Mouse (Mus musculus) limb, embryonic 11.5 days (tissue): Measurements from ENCODE around the gene Zmiz1. TPM values are rescaled to one million over a fixed set of nuclear protein-coding genes. Genes with fewer than 3 reads are reported as not detected.

Experiments
- ATAC-seq: fragments of 200-750 bp; cut with Nextera tagmentation; 2 replicates; pipeline ENCODE4 v1.8.0; 2017; ENCODE audit warnings: low read depth; ENCODE audit not compliant: insufficient number of reproducible peaks, low FRiP score, low TSS enrichment
- DNase-seq: peaks from one replicate; pipeline ENCODE4 v3.0.0-alpha.2; 2015; ENCODE audit warnings: low spot score
- H3K27ac ChIP-seq: fragments of 300-500 bp; sonication (generic); replicated peaks from 2 replicates; pipeline ENCODE4 v1.5.1; 2014; ENCODE audit warnings: low read depth, mild to moderate bottlenecking, low read length
- H3K27me3 ChIP-seq: fragments of 300-500 bp; sonication (generic); 2 replicates; pipeline ENCODE4 v1.6.1; 2014; ENCODE audit warnings: mild to moderate bottlenecking, low read length, mixed read lengths; ENCODE audit not compliant: control insufficient read depth, insufficient read depth
- H3K36me3 ChIP-seq: fragments of 300-500 bp; sonication (generic); 2 replicates; pipeline ENCODE4 v1.6.1; 2014; ENCODE audit warnings: mild to moderate bottlenecking, low read length, moderate library complexity, mixed read lengths; ENCODE audit not compliant: control insufficient read depth, insufficient read depth
- H3K4me1 ChIP-seq: fragments of 300-500 bp; sonication (generic); 2 replicates; pipeline ENCODE4 v1.6.1; 2014; ENCODE audit warnings: low read length, mixed read lengths; ENCODE audit not compliant: control insufficient read depth, insufficient read depth
- H3K4me2 ChIP-seq: fragments of 300-500 bp; sonication (generic); 2 replicates; pipeline ENCODE4 v1.6.1; 2014; ENCODE audit warnings: low read depth, mild to moderate bottlenecking, moderate library complexity; ENCODE audit not compliant: severe bottlenecking
- H3K4me3 ChIP-seq: fragments of 300-500 bp; sonication (generic); 2 replicates; pipeline ENCODE4 v1.5.1; 2014; ENCODE audit warnings: low read depth, low read length
- H3K9ac ChIP-seq: fragments of 300-500 bp; sonication (generic); 2 replicates; pipeline ENCODE4 v1.6.1; 2014; ENCODE audit warnings: mild to moderate bottlenecking, low read length
- H3K9me3 ChIP-seq: fragments of 300-500 bp; sonication (generic); 2 replicates; pipeline ENCODE4 v1.6.1; 2016; ENCODE audit warnings: low read length; ENCODE audit not compliant: control insufficient read depth
- WGBS: fragments of 180-500 bp; shearing (Covaris S2); extraction: QIAGEN DNeasy Blood & Tissue Kit; methylation state at CpG from one replicate; pipeline ENCODE4 v1.1.7; 2014; 5-methylcytosine and 5-hydroxymethylcytosine counted together
- polyA plus RNA-seq: library from polyadenylated mRNA; unstranded; fragments of >200 nt; fragmentation: Nextera tagmentation; extraction: Ambion mirVana; gene quantifications from 2 replicates; pipeline ENCODE4 v1.2.1, GENCODE M21; 2014

Gene Zmiz1
- polyA plus RNA-seq, 1 experiment from 2014 or later: 59.0 TPM

DNA sequence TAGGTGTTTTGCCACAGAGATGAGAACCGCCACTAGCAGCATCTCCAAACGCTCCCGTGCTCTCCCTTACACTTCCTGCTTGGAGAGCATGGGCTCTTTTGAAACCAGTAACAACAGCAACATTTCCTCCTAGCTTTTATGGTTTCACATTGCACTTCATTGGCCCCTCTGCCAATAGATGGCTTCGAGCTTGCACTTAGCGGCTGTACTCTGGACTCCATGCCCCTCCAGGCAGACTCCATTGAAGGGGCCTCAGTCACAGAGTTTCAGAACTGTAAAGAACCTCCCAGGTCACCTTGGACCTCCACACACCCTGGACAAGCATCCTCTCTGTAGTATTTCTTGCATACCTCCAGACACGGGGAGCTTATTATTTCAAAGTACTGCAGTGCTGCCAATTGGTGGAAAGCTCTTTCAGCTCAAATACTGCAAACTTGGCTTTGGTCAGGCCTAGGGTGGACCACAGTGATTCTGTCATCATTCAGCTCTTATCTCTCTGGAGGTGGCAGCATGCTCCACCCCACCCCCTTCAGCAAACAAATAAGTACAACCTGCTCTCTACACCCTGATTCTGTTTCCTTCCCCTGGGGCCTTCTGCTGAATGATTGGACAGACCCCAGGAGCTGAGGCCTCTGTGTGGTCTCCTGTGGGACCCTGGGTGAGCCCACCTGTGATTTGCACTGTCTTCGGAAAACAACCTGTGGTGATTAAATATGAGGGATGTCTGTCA, 227.4 kb downstream of the Zmiz1 start:
- no peak overlapping the region for H3K9ac ChIP-seq
- H3K27ac ChIP-seq: no peak overlapping the region
- DNase-seq (no peak), ATAC-seq (no peak)
- no peak overlapping the region for H3K4me3 ChIP-seq
- no peak overlapping the region for H3K4me2 ChIP-seq
- WGBS: 64% methylated on average over 7 of the region's 7 CpGs
- H3K9me3 ChIP-seq: no peaks in the 10 kb centered on the region
- H3K36me3 ChIP-seq: no peaks in the 10 kb centered on the region
- H3K27me3 ChIP-seq: no peaks in the 10 kb centered on the region
- no peaks in the 10 kb centered on the region for H3K4me1 ChIP-seq

GRCm38 (mm10) chr14:25686983-25687901, 228.3 kb downstream of the Zmiz1 start:
- no peak for DNase-seq
- 87% methylated on average over 10 of the region's 10 CpGs for whole genome bisulfite sequencing
- Histone ChIP-seq H3K9ac (no peak overlapping the region), H3K27me3 (no peaks in the 10 kb centered on the region), H3K4me2 (no peak overlapping the region), H3K4me3 (no peak overlapping the region), H3K27ac (no peak overlapping the region), H3K4me1 (no peaks in the 10 kb centered on the region), H3K9me3 (no peaks in the 10 kb centered on the region), H3K36me3 (no peaks in the 10 kb centered on the region)
- no peak for ATAC-seq

GRCm38 (mm10) chr14:25693271-25693887, 234.4 kb downstream of the Zmiz1 start:
- peak overlapping the region; percentile 80; the same call in 1 of the 2 replicates for H3K4me2 ChIP-seq
- WGBS: 69% methylated on average over 6 of the region's 6 CpGs
- H3K27me3 ChIP-seq: no peaks in the 10 kb centered on the region
- no peaks in the 10 kb centered on the region for H3K9me3 ChIP-seq
- peaks cover 6% of the 10 kb centered on the region; the same call in 1 of the 2 replicates for H3K36me3 ChIP-seq
- H3K4me1 ChIP-seq: peaks cover 13% of the 10 kb centered on the region
- no peak overlapping the region for H3K27ac ChIP-seq
- ATAC-seq (peak; percentile 15; the same call in 1 of the 2 replicates), DNase-seq (no peak)
- H3K9ac ChIP-seq: peak overlapping the region; percentile 9; the same call in 1 of the 2 replicates
- H3K4me3 ChIP-seq: peak overlapping the region; percentile 79; the same call in 1 of the 2 replicates

- Histone ChIP-seq H3K4me3 (peak within 1 kb of the TSS; percentile 79), H3K27ac (no peak within 1 kb of the TSS), H3K9me3 (no peaks in the 10 kb centered on the region), H3K36me3 (peaks cover 6% of the 10 kb centered on the region; the same call in 1 of the 2 replicates), H3K27me3 (no peaks in the 10 kb centered on the region), H3K9ac (peak within 1 kb of the TSS; percentile 70), H3K4me2 (peak within 1 kb of the TSS; percentile 80), H3K4me1 (peaks cover 13% of the 10 kb centered on the region)
- under 1% methylated on average over 70 of the region's 70 CpGs for WGBS
- ATAC-seq (peak; percentile 81), DNase-seq (peak; percentile 99)
Observed at GRCm38 (mm10) chr14:25693888-25694568, 235.0 kb downstream of the Zmiz1 start, which contains the start of gene Ppif. Gene Ppif (plus strand): TSS chr14:25694154.

DNA sequence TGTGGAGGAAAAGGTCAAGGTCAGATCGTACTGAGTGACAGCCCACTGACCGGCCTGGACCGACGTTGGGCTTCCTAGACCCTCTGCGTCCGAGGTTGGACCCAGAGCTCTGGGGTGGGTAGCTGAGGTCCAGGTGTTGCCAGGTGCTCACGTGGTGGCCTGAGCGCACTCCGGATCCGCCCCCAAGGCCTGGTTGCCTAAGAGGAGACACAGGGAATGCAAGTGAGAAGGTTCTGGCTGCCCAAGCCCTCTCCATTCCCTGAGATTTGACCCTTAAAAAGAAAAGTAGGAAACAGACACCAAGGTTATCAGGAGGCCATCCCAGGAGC, 235.5 kb downstream of the Zmiz1 start:
- Histone ChIP-seq H3K9ac (peak overlapping the region; percentile 70), H3K27ac (no peak overlapping the region), H3K9me3 (no peaks in the 10 kb centered on the region), H3K4me2 (peak overlapping the region; percentile 80), H3K4me3 (peak overlapping the region; percentile 79), H3K4me1 (peaks cover 13% of the 10 kb centered on the region), H3K27me3 (no peaks in the 10 kb centered on the region), H3K36me3 (peaks cover 6% of the 10 kb centered on the region; the same call in 1 of the 2 replicates)
- peak; percentile 55 for DNase-seq
- peak; percentile 58 for ATAC-seq
- WGBS: 0% methylated on average over 10 of the region's 10 CpGs

- H3K4me3 ChIP-seq: peak overlapping the region; percentile 79
- peaks cover 13% of the 10 kb centered on the region for H3K4me1 ChIP-seq
- peaks cover 6% of the 10 kb centered on the region; the same call in 1 of the 2 replicates for H3K36me3 ChIP-seq
- H3K27me3 ChIP-seq: no peaks in the 10 kb centered on the region
- H3K27ac ChIP-seq: no peak overlapping the region
- H3K9me3 ChIP-seq: no peaks in the 10 kb centered on the region
- no peak for ATAC-seq
- peak overlapping the region; percentile 24; the same call in 1 of the 2 replicates for H3K9ac ChIP-seq
- peak overlapping the region; percentile 80 for H3K4me2 ChIP-seq
- DNase-seq: no peak
- WGBS: 66% methylated on average over 6 of the region's 6 CpGs
Observed at GRCm38 (mm10) chr14:25695059-25695458, 236.1 kb downstream of the Zmiz1 start.

- ATAC-seq (no peak), DNase-seq (no peak)
- no peaks in the 10 kb centered on the region for H3K9me3 ChIP-seq
- no peak overlapping the region for H3K9ac ChIP-seq
- H3K27ac ChIP-seq: no peak overlapping the region
- H3K36me3 ChIP-seq: peaks cover 6% of the 10 kb centered on the region; the same call in 1 of the 2 replicates
- H3K4me2 ChIP-seq: no peak overlapping the region
- H3K27me3 ChIP-seq: no peaks in the 10 kb centered on the region
- 75% methylated on average over 2 of the region's 2 CpGs for WGBS
- H3K4me3 ChIP-seq: no peak overlapping the region
- peaks cover 13% of the 10 kb centered on the region for H3K4me1 ChIP-seq
Observed at GRCm38 (mm10) chr14:25696356-25696755, 237.4 kb downstream of the Zmiz1 start.
